Mouse (Mus musculus) regulatory T cell (primary cell): ENCODE measurements around the gene Dip2b.

Experiments
- in situ Hi-C: fragments of 300-600 bp; cut with MboI, MseI; formaldehyde crosslinking; loops from one replicate; pipeline ENCODE4 v1.15.1; 2025; ENCODE audit warnings: high pct_unique_total_duplicates

Gene Dip2b

DNA sequence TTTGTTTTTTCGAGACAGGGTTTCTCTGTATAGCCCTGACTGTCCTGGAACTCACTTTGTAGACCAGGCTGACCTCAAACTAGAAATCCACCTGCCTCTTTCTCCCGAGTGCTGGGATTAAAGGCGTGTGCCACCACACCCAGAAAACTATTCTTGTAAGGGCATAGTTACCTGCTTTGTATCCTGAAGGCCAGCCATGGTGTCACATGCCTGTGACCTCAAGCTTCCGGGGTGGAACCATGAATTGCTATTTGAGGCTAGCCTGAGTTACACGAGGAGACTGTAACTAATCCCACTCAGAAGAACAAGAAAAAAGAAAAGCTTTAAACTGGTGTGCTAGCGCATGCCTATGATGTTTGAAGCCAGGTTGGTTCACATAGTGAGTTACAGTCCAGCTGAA, 217.9 kb downstream of the Dip2b start:
- in situ Hi-C loops, result loop anchor here (25.0 kb wide), 1 partner anchor 106 kb away; the partner anchor contains the start of genes Higd1c, Methig1 and Mettl7a2

DNA sequence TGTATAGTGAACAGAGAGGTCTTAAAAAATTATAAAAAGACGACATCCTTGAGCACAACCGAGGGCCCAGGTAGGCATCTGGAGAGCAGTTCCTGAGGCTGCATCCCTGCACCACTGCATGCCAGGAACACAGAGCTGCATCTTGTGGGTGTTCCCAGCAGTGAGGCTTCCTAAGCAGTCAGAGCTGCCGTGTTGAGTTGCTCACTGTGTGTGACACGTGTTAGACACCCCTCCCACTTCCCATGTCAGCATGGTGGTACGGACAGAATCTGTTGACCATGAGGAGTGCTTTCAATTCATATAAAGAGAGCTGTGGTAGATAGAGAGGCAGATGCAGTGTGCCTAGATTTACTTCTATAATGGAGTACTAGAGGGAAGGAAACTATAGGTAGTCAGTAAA, 218.8 kb downstream of the Dip2b start:
- in situ Hi-C loops, result loop anchor here (25.0 kb wide), 1 partner anchor 105 kb away; the partner anchor contains the start of genes Higd1c, Methig1 and Mettl7a2

- in situ Hi-C loops, result loop anchor here (25.0 kb wide), 1 partner anchor 103 kb away; the partner anchor contains the start of genes Higd1c, Methig1 and Mettl7a2
Observed at GRCm38 (mm10) chr15:100258646-100259425, 220.4 kb downstream of the Dip2b start.

- in situ Hi-C loops, result loop anchor here (25.0 kb wide), 1 partner anchor 102 kb away; the partner anchor contains the start of genes Higd1c, Methig1 and Mettl7a2
Observed at GRCm38 (mm10) chr15:100260351-100260750, 221.9 kb downstream of the Dip2b start.

DNA sequence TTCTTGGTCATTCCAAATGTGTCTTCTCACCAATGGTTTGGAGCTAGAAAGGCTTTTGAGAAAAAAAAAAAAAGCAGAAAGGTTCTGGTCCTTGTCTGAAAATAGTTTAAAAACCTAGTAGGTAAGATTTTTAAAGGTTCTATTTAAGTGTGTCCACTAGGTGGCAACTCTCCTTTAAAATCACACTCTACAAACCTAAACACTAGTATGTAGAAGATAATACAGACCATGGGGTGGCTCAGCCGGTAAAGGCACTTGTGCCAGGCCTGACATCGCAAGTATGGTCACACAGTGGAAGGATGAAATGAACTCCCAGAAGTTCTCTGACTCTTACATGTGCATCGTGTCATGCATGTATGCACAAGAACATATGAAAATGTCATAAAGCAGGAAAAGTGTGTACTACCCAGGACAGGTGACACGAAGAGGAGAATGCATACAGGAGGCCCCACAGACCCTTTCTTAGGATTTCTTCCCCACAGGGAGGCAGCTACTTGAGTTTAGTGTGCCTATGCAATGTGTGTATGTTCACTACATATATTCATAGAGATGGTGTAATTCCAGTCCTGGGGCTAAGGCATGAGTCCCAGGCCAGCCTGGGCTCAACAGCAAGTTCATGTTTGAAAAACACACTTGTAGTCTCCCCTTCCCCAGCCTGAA, 224.9 kb downstream of the Dip2b start:
- in situ Hi-C loops, result loop anchor here (25.0 kb wide), 1 partner anchor 99 kb away; the partner anchor contains the start of genes Higd1c, Methig1 and Mettl7a2

GRCm38 (mm10) chr15:100265586-100266325, 227.3 kb downstream of the Dip2b start:
- in situ Hi-C loops, result loop anchor here (25.0 kb wide), 1 partner anchor 97 kb away; the partner anchor contains the start of genes Higd1c, Methig1 and Mettl7a2

GRCm38 (mm10) chr15:100268916-100269315, 230.5 kb downstream of the Dip2b start:
- in situ Hi-C loops, result loop anchor here (25.0 kb wide), 1 partner anchor 93 kb away; the partner anchor contains the start of genes Higd1c, Methig1 and Mettl7a2
